Mouse (Mus musculus) small intestine, adult 2 months (tissue): ENCODE data around the gene Stub1.

Source experiments
- CTCF ChIP-seq: fragments of 200-500 bp; IDR thresholded peaks from 2 replicates; pipeline ENCODE4 v1.5.1; 2012; ENCODE audit warnings: low read depth, mild to moderate bottlenecking, control low read depth, inconsistent platforms, low read length, moderate library complexity, mixed read lengths; ENCODE audit not compliant: insufficient replicate concordance, insufficient read length; ENCODE audit errors: extremely low read depth
- POLR2A ChIP-seq: fragments of 200-500 bp; IDR thresholded peaks from 2 replicates; pipeline ENCODE4 v1.6.1; 2012; ENCODE audit warnings: low read depth, mild to moderate bottlenecking, control low read depth, inconsistent platforms, low read length, moderate library complexity

DNA sequence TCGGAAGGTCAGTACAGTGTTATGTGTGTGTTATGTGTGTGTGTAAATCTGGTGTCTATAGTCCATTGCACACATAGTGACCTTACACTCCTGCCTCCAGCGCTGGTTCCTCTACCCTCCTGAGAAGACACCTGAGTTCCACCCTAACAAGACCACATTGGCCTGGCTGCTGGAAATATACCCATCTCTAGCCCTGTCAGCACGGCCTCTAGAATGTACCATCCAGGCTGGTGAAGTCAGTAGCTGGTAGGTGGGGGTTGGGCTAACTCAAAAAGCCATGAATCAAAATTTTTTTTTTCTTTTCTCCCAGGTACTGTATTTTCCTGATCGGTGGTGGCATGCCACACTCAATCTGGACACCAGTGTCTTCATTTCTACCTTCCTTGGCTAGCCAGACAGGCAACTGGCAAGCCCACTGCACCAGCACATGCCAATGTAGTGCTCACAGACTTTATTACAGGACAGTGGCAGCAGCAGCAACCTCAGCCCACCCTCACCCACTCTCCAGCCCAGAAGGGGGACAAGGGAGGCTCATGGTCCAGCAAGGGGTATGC, 2.9 kb downstream of the Stub1 start:
- TF ChIP-seq CTCF (no peak), POLR2A (no peak)
